Mouse (Mus musculus) C2C12 (cell line): ENCODE data around the gene Olfr649. TPM values are rescaled to one million over a fixed set of nuclear protein-coding genes. Genes with fewer than 3 reads are reported as not detected.

Experiments
- H3K27me3 ChIP-seq: one replicate; pipeline ENCODE4 v1.6.1; 2011; ENCODE audit not compliant: control insufficient read depth, insufficient read depth, insufficient read length
- H3K36me3 ChIP-seq: one replicate; pipeline ENCODE4 v1.6.1; 2011; ENCODE audit not compliant: control insufficient read depth, insufficient read depth
- H3K4me3 ChIP-seq: one replicate; pipeline ENCODE4 v1.5.1; 2011; ENCODE audit warnings: mild to moderate bottlenecking, control low read depth; ENCODE audit not compliant: poor library complexity, insufficient read depth, severe bottlenecking
- H3K79me2 ChIP-seq: one replicate; pipeline ENCODE4 v1.6.1; 2011; ENCODE audit not compliant: control insufficient read depth, insufficient read depth
- H3K79me3 ChIP-seq: one replicate; pipeline ENCODE4 v1.6.1; 2011; ENCODE audit warnings: low read depth, control low read depth
- H3ac ChIP-seq: one replicate; pipeline ENCODE3; 2011; ENCODE audit warnings: low read depth; ENCODE audit not compliant: control insufficient read depth, insufficient read length
- CEBPB ChIP-seq: IDR thresholded peaks from one replicate; pipeline ENCODE4 v1.6.1; 2011; ENCODE audit warnings: low read depth, mild to moderate bottlenecking, control low read depth, moderate library complexity
- CTCF ChIP-seq: IDR thresholded peaks from one replicate; pipeline ENCODE4 v1.5.1; 2011; ENCODE audit not compliant: control insufficient read depth, insufficient read depth, insufficient read length
- FOSL1 ChIP-seq: IDR thresholded peaks from one replicate; pipeline ENCODE4 v1.8.0; 2011; ENCODE audit warnings: mild to moderate bottlenecking, low read length; ENCODE audit not compliant: poor library complexity, insufficient read depth, severe bottlenecking
- MAX ChIP-seq: IDR thresholded peaks from one replicate; pipeline ENCODE4 v1.6.1; 2011; ENCODE audit warnings: mild to moderate bottlenecking, control low read depth
- MYOD1 ChIP-seq: IDR thresholded peaks from one replicate; pipeline ENCODE4 v1.6.1; 2011; ENCODE audit warnings: low read depth; ENCODE audit not compliant: control insufficient read depth, insufficient read length
- MYOG ChIP-seq: IDR thresholded peaks from one replicate; pipeline ENCODE4 v1.6.1; 2011; ENCODE audit not compliant: control insufficient read depth, insufficient read length; ENCODE audit errors: extremely low read depth
- USF1 ChIP-seq: IDR thresholded peaks from one replicate; pipeline ENCODE4 v1.6.1; 2011; ENCODE audit warnings: low read depth, mild to moderate bottlenecking, control low read depth, moderate library complexity
- polyA plus RNA-seq: library from polyadenylated mRNA; unstranded; fragments of >200 nt; fragmentation: generic; extraction: Trizol; gene quantifications from one replicate; pipeline ENCODE4 v1.2.1, GENCODE M21; 2012; ENCODE audit warnings: missing spikeins

Olfr649 gene
- polyA plus RNA-seq, 1 experiment, result not detected

- no peaks in the 10 kb centered on the region for H3K79me2 ChIP-seq
- no peak overlapping the region for H3ac ChIP-seq
- H3K4me3 ChIP-seq, result no peak overlapping the region
- H3K79me3 ChIP-seq, result no peaks in the 10 kb centered on the region
- TF ChIP-seq MYOG (no peak), FOSL1 (no peak), USF1 (no peak), MAX (no peak)
- no peaks in the 10 kb centered on the region for H3K36me3 ChIP-seq
- no peaks in the 10 kb centered on the region for H3K27me3 ChIP-seq
These were observed 4.5 kb downstream of the Olfr649 start for GRCm38 (mm10) chr7:104191275-104191674.

- no peaks in the 10 kb centered on the region for H3K79me2 ChIP-seq
- no peaks in the 10 kb centered on the region for H3K36me3 ChIP-seq
- no peaks in the 10 kb centered on the region for H3K79me3 ChIP-seq
- no peak within 1 kb of the TSS for H3K4me3 ChIP-seq
- H3K27me3 ChIP-seq, result no peaks in the 10 kb centered on the region
- H3ac ChIP-seq, result no peak within 1 kb of the TSS
- TF ChIP-seq CEBPB (no peak), CTCF (no peak), MAX (no peak), MYOG (no peak), USF1 (no peak), MYOD1 (no peak), FOSL1 (no peak)
These were observed 12.5 kb downstream of the Olfr649 start, which contains the start of gene Olfr648 for GRCm38 (mm10) chr7:104183292-104183691. Gene Olfr648 (minus strand): TSS chr7:104183392.

- Histone ChIP-seq H3K79me3 (no peaks in the 10 kb centered on the region), H3K4me3 (no peak overlapping the region), H3K27me3 (no peaks in the 10 kb centered on the region), H3K36me3 (no peaks in the 10 kb centered on the region), H3K79me2 (no peaks in the 10 kb centered on the region), H3ac (no peak overlapping the region)
- TF ChIP-seq MAX (no peak), CEBPB (no peak), CTCF (no peak), USF1 (no peak), FOSL1 (no peak), MYOG (no peak), MYOD1 (no peak)
These were observed 16.7 kb downstream of the Olfr649 start for GRCm38 (mm10) chr7:104179074-104179473.

GRCm38 (mm10) chr7:104178422-104179054 lies 17.2 kb downstream of the Olfr649 start:
- H3K79me2 ChIP-seq, result no peaks in the 10 kb centered on the region
- no peaks in the 10 kb centered on the region for H3K27me3 ChIP-seq
- no peaks in the 10 kb centered on the region for H3K79me3 ChIP-seq
- H3K36me3 ChIP-seq, result no peaks in the 10 kb centered on the region
- TF ChIP-seq USF1 (no peak), MYOD1 (no peak), CEBPB (no peak), CTCF (no peak), FOSL1 (no peak), MYOG (no peak), MAX (no peak)
- H3ac ChIP-seq, result no peak overlapping the region
- no peak overlapping the region for H3K4me3 ChIP-seq

- TF ChIP-seq MAX (no peak), MYOG (no peak), MYOD1 (no peak)
- no peaks in the 10 kb centered on the region for H3K79me3 ChIP-seq
- no peak overlapping the region for H3ac ChIP-seq
- H3K27me3 ChIP-seq, result no peaks in the 10 kb centered on the region
- H3K4me3 ChIP-seq, result no peak overlapping the region
- no peaks in the 10 kb centered on the region for H3K36me3 ChIP-seq
- H3K79me2 ChIP-seq, result no peaks in the 10 kb centered on the region
These were observed 20.7 kb downstream of the Olfr649 start for GRCm38 (mm10) chr7:104175085-104175484.

- Histone ChIP-seq H3K79me3 (no peaks in the 10 kb centered on the region), H3K27me3 (no peaks in the 10 kb centered on the region), H3K36me3 (no peaks in the 10 kb centered on the region), H3ac (no peak overlapping the region), H3K4me3 (no peak overlapping the region), H3K79me2 (no peaks in the 10 kb centered on the region)
- no peak for TF ChIP-seq MAX
- no peak for TF ChIP-seq MYOD1
- TF ChIP-seq CEBPB, result no peak
- TF ChIP-seq CTCF, result no peak
- TF ChIP-seq USF1, result no peak
- no peak for TF ChIP-seq MYOG
These were observed 26.1 kb downstream of the Olfr649 start for GRCm38 (mm10) chr7:104169634-104170204.
